Mouse (Mus musculus): ENCODE results near the gene Ifi204.
"Not testable (repeated sequence)": the region's sequence is repeated elsewhere in the genome, so short reads cannot be mapped to it uniquely, and the experiment has no call there.

GRCm38 (mm10) chr1:173766848-173767617 lies at the start of gene Ifi204:
- not testable (repeated sequence) for TF ChIP-seq POLR2A (IDR thresholded peaks at IDR 0.05; ENCODE audit: control insufficient read depth, extremely low read depth, insufficient read depth, low read length, poor library complexity); CTCF (IDR thresholded peaks at IDR 0.05; ENCODE audit: borderline replicate concordance, control insufficient read depth, extremely low read depth, insufficient read depth, low read length, poor library complexity)

Data from thymus, adult 2 months (tissue).